Mouse (Mus musculus): ENCODE measurements around the gene Sel1l.

Sel1l gene

DNA sequence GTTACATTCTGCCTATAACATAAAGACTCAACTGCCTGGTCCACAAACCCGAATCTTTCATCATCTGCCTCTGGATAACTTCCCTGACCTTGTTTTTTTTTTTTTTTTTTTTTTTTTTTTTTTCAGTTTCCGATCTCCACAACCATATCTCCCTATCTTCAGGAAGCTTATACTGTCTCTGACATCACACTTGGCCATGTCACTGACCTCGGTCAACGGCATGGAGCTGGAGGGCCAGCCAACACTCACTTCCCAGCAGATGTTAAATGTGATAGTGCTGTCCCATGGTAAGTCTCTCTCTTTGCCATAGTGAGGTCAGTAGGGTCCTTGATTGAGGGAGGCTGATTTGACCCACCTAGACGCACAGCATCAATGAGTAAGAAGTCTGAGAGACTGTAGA is 72.6 kb downstream of the Sel1l start:
- no peak for DNase-seq

DNA sequence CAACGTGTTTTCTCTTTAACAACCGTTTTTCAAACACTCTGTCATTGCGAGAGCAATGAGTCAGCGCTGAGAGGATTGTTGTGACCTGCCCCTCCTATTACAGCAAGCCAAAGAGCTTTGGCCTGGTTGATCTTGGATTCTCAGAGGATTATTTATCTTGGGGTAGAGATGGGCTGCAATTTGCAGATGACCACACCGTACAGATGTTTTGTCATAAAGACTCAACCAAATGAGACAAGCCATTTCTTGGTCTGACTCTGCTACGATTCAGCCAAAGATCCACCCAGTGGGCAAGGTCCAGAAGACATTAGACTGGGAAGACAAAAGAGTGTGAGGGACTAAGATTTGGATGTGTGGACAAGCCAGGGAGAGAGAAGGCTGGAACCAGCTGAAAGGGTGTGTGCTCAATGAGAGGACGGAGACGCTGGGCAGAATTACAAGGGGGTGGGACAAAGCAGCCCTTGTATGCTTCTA is 74.1 kb downstream of the Sel1l start:
- DNase-seq: no peak

DNA sequence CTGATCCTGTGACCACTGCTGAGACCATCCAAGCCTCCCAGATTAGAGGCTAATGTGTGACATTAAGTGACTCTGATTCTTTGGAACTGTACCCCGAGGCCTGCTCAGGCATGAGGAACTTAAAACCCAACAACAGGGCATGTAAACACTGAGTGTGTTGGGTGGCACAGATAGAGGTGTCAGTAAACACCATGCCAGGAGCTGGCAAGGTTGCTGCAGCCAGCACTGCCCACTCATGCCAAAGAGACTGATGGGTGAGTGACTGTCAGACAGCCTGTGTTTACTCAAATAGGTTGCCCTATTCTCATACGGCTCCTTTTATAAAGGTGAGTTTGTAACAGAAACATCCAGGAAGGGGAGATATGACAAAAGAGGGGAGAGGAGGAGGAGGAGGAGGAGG is 80.1 kb downstream of the Sel1l start:
- no peak for DNase-seq

DNA sequence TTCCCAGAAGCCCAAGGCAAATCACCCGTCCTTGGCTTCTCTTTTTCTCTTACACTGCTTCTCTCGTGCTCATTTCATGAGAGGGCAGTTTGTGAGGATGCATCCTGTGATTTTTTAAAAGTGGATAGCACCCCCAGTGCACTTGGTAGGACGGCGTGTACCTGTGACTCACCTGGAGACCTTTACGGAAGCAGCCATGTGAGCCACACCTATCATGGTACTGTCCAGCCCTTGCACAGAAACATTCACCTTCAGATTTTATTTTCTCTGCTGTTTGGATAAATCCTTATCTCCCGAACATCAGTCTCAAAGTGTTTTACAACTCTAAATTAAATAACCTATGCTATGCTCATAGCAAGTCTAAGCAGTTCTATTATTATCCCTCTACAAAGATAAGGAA is 80.8 kb downstream of the Sel1l start:
- DNase-seq: no peak

DNA sequence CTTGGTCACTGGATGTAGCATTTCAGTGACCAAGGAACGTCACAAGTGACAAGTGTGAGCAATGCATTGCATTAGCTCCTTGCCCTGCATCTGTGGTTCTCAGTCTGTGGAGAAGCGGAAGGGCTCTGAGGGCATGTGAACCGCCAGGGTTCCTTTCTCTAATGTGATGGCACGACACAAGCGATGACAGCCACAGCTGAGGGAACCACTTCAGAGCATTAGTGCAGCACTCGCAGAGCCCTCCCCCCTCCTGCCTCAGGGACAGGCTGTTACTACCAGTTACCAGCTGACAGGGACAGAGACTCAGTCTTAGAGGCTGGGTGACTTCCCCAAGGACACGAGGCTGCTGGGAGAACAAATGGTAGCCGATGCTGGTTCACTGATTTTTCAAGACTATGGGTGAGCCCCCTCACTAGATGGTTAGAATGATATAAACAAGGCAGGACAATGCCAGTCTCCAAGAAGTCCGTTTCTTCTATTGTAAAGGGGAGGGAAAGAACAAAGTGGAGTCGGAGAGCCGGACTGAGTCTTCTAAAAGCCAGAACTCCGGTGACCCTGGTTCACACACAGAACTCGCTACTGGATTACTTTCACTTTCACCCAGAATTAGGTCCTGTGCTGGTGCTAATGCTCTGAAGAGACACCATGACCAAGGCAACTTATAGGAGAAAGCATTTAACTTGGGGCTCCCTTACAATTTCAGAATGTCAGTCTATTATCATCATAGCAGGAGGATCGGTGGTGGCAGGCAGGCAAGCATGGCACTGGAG is 82.4 kb downstream of the Sel1l start:
- DNase-seq: peak; percentile 4

DNA sequence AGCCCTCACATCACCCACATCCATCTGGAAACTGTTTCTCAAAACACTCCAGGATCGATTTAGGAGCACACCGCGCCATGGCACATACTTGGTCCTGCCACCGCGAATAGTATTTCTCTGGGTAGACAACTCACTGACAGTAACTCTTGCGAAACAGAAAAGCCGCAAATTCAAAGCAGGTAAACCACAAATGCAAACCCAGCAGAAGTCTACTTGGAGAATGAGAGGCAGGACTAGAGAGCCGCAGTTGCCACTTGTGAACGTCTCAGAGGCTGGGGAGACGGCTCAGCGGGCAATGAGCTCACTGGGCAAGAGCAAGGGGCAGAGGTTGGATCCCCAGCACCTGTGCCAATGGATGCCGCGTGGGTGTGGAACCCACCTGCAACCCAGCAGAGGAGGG is 83.5 kb downstream of the Sel1l start:
- DNase-seq: no peak

DNA sequence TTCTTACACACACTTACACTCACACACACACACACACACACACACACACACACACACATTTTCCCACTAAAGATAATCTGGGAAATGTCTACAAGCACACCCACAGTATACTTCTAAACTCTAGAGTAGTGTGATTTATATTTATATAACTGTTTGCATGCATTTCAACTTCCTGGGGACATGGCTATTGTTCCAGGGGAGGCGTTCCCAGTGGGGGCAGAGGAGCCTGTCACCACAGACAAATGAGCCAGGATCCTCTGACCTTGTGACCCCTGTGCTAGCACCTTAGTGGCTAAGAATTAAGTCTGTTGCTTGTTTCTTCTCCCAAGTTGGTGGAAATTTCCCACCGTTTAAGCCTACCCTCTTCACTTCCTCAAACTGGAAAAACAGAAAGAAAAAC is 83.9 kb downstream of the Sel1l start:
- no peak for DNase-seq

DNA sequence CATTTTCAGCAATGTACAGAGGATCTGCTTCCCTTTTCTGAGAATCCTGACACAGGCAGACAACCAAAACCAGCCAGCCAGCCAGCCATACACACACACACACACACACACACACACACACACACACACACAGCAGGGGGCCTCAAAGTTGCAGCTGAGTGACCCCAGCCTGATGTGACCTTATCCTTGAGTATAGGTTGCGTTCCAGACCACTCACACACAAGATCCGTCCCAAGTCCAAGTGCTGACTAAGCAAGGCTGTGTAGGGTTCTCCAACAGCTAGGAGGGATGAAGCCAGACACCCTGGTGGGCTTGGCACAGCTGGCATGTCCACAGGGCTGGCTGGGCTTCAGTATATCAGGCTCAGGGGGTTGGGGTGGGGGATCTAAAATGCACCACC is 84.5 kb downstream of the Sel1l start:
- peak; percentile 49 for DNase-seq

DNA sequence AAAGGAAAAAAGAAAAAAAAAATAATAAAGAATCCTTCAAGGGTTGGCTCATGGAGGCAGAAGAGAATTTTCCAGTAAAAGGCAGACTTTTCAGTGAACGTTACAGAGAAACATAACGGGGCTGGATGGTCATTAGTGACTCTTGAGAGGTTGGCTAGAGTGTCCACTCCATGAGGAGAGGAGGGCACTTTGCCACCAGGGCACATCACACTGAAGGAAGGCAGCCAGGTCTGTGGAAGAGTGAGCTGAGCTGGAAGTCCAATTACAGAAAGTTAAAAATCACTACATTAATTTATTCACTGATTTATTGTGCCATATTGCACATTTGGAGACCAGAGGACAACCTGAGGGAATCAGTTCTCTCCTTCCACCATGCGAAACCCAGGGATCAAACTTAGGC is 89.1 kb downstream of the Sel1l start:
- DNase-seq: no peak

DNA sequence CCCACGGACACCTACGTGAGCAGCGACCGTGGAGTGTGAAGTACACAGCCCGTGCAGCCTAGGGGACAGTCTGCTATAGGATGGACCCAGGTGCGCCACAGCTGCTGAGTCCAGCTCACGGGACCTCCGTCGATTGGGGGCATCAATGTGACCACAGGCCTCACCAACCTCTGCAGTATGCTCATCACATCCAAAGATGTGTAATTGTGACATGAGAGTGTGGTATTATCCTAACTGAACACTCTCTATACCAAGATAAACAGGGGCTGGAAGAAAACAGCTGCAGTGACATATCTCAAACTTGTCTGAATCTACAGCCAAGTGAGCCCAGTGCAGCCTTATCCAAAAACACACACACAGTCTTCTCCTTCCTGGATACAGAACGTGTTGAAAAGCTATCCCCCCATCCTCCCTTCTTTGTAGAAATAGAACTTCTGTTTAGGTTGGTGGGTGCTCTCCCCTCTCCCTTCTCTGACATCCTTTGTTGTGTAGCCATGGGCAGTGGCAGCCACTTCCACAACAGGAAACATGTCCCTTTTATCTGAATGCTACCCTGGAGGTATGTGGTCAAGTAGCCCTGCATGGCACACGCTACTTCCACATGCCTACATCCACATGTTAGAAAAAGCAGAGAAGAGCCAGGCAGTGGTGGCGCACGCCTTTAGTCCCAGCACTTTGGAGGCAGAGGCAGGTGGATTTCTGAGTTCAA is 90.9 kb downstream of the Sel1l start:
- DNase-seq: no peak

DNA sequence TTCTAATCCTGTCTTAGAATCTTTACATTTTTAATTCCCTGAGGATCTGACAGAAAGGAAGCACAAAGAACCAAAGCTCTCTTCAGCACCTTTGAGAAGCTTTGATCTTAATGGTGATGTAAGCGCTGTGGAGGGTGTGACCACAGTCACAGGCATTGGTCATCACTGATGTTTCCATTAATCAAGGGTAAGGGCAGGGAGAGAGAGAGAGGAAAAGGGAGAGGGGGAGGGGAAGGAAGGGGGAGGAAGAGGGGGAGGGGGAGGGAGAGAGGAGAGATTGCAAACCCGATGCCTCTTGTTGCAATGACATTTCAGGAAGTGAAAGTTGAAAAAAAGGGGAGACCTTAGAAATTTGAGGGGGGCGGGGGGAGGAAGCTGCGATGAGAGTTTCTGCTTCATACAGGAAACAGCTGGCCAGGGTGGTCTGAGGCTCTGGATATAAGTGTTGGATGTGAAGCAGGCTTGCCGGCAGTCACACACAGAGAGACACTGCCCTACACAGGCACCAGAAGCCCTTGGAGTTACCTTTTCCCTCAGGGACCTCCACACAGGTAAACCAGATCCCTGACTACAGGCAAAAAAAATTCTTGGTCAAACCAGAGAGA is 92.3 kb downstream of the Sel1l start:
- no peak for DNase-seq

Measured in kidney, adult 11 months (tissue).